Mouse (Mus musculus) c-Kit-positive CD71-positive TER-119-negative erythroid progenitor cells, embryonic 14.5 days (primary cell): ENCODE results near the gene Dnase1.
"Not testable (repeated sequence)": the region's sequence is repeated elsewhere in the genome, so short reads cannot be mapped to it uniquely, and the experiment has no call there.

ENCODE experiments used
- DNase-seq: peaks from one replicate; pipeline ENCODE4 v3.0.0-alpha.2; 2013; ENCODE audit warnings: low read depth

Gene Dnase1

DNA sequence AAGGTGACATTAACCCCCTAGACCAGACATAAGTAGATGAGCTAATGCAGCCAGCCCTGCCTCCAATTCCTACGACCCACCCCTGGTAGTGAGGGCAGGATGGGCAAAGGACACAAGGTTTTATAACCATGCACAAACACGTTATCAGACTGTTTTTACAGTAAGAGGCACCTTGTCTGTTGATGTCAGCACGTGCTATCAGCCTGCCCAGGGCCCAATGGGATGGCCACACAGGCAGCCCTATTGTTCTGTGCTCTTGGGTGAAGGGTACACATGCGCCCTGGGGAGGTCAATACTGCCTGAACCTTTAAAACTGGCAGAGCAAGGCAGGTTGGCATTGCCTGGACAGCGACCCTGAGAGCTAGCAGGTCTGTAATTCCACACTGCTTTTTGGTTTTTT lies at the start of gene Dnase1:
Gene Dnase1, plus strand, starts transcription at position 136 of the 400 bp plus-strand sequence.
- no peak for DNase-seq

DNA sequence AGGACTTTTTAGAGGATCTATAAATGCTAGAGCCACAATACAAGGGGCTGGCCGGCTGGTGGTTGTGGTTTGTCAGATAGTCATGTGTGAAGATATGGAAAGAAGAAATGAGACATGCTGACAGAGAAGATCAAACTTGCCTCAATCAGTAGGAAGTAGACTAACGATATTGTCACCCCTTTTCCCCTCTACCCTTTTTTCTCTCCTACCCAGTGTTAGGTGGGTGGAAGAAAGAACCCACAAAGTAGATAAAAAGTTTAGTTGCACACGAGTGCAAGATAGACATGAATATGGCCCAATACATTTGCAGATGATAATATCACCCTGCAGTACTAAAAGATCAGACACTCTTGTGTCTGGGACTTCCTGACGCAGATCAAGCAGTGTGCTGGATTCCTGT lies 48.3 kb upstream of the Dnase1 start:
- no peak for DNase-seq

GRCm38 (mm10) chr16:4003489-4004398 lies 33.0 kb upstream of the Dnase1 start, which contains the start of gene Slx4:
TSS of gene Slx4 (minus strand) at chr16:4003770.
- DNase-seq, result peak; percentile 94

- no peak for DNase-seq
Observed at GRCm38 (mm10) chr16:4012882-4013570, 23.7 kb upstream of the Dnase1 start.

GRCm38 (mm10) chr16:4014040-4014668 lies 22.6 kb upstream of the Dnase1 start:
- DNase-seq, result no peak

- DNase-seq, result not testable (repeated sequence)
Observed at GRCm38 (mm10) chr16:4016786-4017185, 20.0 kb upstream of the Dnase1 start.

- DNase-seq, result not testable (repeated sequence)
Observed at GRCm38 (mm10) chr16:4017466-4017865, 19.3 kb upstream of the Dnase1 start.

DNA sequence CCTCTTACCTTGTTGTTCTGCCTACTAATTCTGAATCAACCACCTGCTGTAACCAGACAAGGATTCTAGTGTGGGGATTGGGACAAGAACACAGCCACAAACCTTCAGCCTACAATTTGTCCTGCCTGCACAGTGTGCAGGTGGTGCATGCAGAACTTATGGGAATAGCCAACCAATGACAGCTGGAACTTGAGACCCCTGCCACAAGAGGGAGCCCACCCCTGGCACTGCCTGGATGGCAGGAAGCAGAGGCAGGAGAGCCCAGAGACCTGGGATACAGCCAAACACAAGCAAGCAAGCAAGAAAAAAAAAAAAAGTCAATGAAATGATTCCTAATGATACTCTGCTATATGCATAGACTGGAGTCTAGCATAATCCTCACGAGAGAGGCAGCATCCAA lies 15.5 kb upstream of the Dnase1 start:
- DNase-seq, result no peak

DNA sequence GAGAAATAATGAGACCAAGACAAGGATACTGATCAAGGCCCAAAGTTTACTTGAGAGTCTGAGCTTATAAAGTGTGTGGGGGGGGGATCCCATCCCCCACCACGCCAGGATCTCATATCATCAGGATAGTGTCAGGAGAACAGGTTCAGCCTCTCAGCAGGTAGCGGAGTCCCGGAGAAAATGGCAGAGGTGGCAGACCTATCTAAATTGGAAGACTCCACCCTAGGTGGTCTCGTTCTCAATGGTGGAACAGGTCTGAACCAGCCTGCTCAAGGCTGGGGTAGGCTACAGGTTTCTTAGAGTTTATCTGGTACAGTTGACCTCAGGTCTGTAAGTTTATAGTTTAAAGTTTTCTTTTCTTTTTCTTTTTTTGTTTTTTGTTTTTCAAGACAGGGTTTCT lies 14.0 kb upstream of the Dnase1 start:
- no peak for DNase-seq

DNA sequence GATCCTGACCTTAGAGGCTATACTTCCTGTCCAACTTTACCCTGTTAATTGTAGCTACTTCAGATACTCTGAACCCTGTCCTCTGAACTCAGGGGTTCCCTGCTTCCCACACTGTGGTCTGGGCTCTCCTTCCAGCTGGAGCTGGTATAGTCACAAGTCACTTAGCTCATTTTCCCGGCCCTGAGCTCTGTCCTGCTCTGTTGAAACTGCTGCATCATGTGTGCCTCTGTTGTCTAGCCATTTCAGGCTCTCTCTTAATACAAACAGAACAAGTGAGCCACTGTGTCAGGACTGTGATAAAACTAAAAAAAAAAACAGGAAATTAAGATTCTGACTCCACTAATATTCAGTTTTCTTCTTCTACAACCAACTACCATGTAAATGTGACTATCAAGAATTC lies 10.1 kb upstream of the Dnase1 start:
- no peak for DNase-seq

DNA sequence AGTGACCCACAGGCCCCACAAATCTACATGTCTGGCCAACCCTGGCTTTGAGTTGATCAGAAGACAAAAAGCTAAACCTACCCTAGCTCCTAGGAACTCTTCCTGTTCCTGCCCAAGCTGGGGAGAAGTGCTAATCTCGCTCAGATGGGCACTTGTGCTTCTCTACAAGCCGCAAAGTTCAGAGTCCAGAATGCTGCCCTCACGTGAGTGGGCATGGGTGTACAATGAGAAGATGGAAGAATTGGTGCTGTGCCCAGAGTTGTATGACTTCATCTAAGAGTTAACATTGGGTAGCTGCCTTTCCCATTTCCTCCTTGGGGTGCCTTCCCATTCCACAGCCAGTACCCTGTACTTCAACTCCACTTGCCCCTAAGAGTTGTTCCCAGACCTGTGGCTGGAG lies 9.5 kb upstream of the Dnase1 start:
- DNase-seq, result no peak

- DNase-seq, result no peak
Observed at GRCm38 (mm10) chr16:4029371-4029841, 7.3 kb upstream of the Dnase1 start.

DNA sequence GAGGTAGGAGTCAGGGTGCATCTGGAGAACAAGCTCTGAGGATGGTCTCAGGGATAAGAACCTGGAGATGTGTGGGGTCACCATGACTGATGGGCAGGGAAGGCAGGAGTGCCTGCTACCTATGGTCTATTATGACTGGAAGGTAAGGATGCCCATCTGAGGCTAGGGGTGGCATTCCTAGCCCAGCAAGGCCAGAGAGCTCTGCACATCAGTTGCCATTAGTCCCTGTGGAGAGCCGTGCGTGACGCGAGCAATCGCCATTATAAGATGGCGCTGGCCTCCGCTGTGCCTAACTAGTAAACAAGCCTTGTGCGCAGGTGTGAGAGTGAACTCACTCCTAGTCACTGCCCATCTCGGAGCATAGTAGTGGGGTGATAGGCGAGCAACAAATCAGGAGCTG lies 6.2 kb upstream of the Dnase1 start:
- no peak for DNase-seq

DNA sequence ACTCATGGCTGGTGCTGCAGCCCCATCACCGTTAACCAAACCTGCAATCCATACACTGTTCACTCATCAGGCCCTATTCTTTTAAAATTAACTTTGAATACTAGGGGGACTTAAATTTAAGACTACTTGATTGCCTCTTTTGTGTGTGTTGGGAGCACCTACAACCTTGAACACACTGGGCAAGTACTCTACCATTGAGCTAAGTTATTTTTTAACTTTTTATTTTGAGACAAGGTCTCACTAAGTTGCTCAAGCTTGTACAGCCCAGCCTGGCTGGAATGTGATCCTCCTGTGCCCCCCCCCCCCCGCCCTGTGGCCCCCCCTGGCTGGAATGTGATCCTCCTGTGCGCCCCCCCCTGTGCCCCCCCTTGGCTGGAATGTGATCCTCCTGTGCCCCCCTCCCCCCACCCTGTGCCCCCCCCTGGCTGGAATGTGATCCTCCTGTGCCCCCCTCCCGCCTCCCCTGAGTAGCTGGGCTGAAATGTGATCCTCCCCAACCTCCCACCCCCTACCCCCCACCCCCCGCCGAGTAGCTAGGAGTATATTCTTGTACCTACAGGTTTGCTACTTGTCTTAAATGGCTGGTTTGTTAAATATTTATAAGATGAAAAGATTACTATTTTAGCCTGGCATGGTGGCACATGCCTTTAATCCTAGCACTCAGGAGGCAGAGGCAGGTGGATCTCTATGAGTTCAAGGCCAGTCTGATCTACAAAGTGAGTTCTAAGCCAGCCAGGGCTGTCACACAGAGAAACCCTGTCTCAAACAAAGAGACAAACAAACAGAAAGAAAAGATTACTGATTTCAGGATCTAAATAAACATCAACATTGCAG lies 5.1 kb upstream of the Dnase1 start:
- no peak for DNase-seq

DNA sequence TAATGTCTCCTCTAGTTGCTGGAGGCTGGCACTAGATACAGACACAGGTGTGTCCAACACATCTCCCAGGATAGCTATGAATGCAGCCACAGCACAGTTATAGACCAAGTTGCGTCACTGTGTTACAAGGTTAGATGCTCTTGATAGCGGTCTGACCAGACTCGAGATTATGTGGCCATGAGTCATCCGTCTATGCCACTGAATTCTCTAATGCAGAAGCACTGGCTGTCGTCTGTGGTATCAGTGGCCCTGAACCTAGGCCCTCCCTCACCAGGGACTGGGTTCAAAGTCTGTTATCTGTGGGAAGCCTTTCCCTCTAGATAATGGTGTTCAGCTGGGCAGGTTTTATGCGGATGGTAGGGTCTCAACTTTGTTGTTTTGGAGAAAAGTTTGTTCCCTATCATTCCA lies 4.4 kb upstream of the Dnase1 start:
- peak; percentile 40 for DNase-seq

GRCm38 (mm10) chr16:4033971-4034370 lies 2.8 kb upstream of the Dnase1 start:
- peak; percentile 46 for DNase-seq

DNA sequence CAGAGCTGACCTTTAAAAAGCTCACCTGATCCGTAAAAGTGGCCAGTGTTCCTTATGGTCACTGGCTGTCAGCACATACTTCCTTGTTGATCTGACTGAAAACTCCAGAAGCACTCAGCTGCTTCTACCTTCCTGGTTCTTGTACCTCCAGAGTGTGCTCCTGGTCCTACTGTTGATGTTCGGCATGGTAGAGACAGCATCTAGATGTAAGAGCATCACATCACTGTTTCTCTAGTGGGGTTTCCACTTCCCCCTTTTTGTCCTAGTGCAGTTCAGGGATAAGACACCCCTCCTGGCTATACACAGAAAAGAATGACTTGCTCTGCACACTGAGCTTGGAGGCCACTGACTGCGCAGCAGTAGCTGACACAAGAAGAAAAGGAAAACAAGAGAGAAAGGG lies 2.3 kb upstream of the Dnase1 start:
- no peak for DNase-seq

GRCm38 (mm10) chr16:4035575-4035974 lies 1.2 kb upstream of the Dnase1 start:
- DNase-seq, result no peak

- no peak for DNase-seq
Observed at GRCm38 (mm10) chr16:4037690-4038089, 948 bp downstream of the Dnase1 start.

DNA sequence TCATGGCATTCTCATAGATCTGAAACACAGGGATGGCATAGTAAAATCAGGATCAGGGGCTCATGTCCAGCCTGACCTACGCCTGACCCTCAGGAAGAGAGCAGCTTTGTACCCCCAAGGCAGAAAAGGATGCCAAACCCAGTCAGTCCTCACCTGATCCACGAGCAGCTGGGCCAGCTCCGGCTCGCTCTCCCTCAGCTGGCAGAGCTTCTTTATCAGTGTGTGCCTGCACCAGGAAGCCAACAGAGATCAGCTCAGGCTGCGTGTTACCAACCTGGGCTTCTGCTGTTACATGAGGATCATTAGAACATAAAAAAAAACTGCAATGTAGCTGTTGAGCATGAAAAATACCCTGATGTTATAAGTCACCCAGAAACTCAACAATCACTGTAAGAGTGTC lies 3.5 kb downstream of the Dnase1 start:
- no peak for DNase-seq

DNA sequence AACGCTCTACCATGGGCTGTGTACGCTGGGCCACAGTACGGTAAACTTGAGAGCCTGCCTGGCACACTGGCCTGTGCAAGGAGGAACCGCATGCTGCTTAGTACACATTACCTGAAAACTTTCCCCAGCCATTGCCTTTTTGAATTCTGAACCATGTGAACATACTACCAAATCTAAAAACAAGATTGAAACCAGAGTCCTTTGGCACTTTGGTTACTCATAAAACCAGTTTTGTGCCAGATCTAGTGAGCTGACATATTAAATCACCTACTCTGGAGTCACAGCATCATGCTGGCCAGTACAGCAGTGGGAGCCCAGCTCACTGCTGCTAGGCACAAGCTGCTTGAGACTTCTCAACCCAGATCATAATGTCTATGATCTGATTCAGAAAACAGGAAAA lies 4.9 kb downstream of the Dnase1 start:
- no peak for DNase-seq

- DNase-seq, result no peak
Observed at GRCm38 (mm10) chr16:4044093-4044492, 7.4 kb downstream of the Dnase1 start.
